Mouse (Mus musculus) CD8-positive naive resting alpha-beta T cell, adult 2 months (primary cell): ENCODE results near the gene Rbm15b.

Source experiments
- DNase-seq, 2 experiments: peaks; one replicate each; pipeline ENCODE4 v3.0.0; 2022; ENCODE audit warnings: low read depth in 2 of 2, low spot score in 2 of 2

Rbm15b gene

DNA sequence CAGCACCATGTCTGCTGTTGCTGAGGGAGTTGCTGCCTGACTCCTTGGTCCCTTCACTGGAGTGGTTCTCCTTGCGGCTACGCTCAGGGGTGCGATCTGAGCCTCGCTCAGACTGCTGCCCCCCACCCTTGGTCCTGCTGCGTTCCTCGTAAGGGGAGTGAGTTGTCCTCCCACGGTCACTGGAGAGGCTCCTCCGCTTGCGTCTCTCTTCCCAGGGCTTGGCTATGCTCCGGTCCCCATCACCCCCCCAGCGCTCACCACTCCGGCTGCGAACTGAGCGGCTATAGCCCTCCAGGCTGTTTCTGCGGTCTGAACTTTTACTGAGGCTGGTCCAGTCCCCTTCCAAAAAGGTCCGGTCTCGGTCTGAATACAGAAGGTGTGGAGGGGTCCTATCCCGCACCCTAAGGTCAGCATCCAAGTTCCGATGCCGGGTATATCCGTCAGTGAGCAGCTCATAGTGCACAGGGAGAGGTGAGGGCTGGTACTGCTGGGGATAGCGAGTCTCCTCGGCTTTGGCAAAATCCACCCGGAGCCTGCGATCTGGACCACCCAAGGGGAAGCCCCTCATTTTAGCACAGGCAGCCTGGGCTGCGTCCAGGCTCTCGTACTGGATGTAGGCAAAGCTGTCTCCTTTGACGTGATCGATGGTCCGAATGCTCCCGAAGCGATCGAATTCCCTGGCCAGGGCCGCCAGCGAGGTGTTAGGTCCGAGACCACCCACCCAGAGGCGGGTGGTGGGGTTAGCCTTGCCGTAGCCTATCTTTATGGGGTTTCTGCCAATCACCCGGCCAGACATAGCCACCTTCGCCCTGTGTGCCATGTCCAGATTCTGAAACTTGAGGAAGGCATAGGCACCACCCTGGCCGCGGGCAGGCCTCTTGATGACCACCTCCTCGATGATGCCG lies 2.0 kb downstream of the Rbm15b start:
- no peak for DNase-seq

DNA sequence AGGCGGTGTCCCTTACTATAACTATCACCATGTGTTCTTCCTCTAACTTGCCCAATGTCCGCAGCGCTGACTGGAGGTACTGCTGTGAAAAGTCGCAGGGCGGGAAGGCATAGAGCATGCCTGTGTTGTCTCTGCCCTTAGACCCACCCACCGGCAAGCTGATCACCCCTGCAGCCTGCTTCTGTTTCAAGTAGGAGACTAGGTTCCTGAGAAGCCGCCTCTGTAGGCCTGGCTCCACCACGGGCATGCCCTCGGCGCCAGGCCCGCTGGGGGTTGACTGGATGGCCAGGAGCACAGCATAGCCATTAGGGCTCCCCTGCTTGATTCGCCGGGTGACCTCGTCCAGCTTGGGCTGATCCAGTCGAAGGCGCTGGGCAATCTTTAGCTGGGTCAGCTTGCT lies 2.9 kb downstream of the Rbm15b start:
- no peak for DNase-seq

DNA sequence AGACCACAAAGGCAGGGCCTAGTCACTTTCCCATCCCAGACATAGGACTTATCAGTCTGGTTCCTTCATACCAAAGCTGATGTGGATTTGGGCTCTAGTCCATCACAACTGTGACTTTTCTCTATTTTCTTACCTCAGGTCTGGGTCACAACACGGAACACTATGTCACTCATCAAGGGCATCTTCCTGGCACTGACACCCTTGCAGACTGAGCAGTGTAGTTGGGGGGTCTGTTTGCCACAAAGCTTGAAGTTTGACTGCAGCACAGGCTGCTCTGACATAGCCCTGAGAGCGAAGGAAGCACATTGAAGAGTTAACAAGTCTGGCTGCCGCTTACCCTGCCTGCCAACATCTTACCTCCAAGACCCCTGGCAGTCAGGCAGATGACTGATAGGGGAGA lies 4.1 kb downstream of the Rbm15b start:
- no peak for DNase-seq

DNA sequence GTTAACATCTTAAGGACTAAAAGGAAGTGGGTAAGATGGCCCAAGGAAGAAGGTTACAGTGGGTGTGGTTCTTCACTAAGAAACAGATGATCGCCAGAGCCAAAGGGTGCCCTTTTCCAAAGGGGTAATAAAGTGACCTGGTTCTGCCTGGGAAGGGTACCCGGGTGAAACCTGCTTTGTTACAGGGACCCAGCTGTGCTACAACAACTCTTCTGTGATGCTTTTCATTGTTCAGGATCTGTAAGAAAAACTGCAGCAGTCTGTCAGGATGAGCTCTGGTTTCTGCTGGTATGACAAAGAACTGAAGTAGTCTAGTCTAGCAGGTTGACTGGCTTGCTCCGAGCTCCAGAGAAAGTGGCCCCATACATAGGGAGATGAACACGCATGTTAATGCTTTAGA lies 5.1 kb downstream of the Rbm15b start:
- no peak for DNase-seq

DNA sequence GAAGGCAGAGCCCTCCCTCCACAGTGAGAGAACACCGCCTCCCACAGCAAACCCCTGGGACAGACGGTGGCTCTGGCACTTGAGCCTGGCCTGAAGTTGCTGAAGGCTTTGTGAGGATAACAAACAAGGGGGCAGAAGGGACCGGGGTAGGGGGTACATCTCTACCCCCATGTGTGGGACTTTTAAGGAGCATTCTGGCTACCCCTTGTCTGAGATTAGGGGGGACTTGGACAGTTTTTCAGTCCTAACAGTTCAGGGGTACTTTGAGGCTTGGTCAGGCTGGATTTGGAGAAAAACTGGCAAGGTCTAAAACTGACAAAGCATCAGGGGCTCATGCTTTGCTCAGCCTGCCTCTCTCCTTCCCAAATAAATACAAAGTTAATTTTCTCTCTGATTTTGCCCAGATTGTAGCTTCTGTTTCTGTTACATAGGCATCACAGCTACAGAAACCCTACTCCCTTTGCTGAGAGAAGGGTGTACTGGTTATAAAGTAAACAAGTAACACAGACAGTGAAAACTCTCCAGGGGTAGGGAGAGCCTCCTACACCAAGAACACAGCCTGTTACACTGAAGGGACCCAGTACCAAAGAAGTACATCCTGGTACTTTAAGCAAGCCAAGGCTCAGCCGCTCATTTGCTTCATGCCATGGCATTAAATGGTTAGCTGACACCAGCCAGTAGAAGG lies 6.0 kb downstream of the Rbm15b start:
- no peak for DNase-seq

DNA sequence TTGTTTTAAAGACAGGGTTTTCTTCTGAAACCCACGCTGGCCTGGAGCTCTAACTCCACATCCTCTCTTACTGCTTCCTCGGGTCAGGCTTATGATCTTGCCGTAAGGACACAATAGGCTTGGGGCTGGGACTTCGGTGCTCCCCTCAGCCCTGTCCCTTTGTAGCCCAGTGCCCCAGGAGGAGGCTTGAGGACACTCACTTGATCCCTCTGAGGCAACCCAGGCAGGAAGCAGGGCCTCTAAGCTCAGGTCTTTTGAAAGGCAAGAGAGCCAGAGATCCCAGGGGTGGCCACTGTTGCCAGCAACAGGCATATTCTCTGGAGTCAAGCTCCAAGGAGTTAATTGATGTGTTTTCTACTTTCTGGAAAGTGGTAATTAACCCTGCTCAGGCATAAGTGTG lies 7.8 kb downstream of the Rbm15b start:
- no peak for DNase-seq

DNA sequence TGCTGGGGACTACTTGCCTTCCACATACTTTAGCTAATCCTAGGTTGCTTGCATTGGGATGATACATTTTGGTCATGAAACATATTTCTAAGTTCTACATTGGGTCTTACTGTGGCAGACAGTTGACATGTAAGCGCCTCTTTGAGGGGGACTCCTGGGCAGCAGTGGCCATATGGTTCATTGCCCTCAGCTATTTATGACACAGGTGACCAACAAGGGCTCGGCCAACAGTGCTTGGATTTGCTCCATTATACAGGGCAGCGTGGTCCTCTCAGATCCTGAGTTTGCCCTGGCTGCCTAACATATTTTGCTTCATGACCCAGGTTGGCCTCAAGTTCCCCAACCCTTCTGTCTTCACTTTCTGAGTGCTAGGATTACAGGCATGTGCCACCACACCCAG lies 10.6 kb downstream of the Rbm15b start:
- no peak for DNase-seq

DNA sequence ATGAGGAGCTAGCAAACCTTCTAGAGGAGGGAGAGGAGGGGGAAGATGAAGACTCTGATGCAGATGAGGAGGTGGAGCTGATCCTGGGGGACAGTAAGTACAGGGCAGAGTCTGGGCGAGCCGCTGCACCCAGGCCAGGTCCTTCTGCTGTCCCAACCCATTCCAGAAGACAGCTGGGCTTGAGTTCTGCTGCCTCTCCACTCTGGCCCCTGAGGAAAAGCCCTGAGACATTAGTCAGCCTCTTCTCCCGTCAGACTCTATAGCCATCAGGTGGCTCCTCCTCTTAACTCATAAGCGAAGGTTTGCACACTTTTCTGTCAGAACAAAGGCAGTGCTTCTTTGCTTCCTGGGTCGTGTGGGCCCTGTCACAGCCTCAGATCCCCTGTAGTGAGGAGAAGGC lies 13.0 kb downstream of the Rbm15b start:
- DNase-seq, result no peak

DNA sequence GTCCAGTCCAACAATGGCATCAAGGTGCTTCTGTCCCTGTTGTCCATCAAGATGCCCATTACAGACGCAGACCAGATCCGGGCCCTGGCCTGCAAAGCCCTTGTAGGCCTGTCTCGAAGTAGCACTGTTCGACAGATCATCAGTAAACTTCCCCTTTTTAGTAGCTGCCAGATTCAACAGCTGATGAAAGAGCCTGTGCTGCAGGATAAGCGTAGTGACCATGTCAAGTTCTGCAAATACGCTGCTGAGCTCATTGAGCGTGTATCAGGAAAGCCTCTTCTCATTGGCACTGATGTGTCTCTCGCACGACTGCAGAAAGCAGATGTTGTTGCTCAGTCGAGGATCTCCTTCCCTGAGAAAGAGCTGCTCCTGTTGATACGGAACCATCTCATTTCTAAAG lies 29.2 kb downstream of the Rbm15b start:
- DNase-seq, result no peak

DNA sequence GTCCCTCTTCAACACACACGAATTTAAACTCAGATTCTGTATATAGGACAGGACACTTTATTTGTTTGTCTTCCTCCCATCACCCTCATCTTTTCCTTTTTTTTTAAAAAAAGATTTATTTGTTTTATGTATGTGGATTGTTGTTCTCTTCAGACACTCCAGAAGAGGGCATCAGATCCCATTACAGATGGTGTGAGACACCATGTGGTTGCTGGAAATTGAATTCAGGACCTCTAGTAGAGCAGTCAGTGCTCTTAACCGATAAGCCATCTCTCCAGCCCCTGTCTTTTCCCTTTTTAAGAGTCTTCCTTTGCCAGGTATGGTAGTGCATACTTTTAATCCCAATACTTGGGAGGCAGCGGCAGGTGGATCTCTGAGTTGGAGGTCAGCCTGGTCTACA lies 30.6 kb downstream of the Rbm15b start:
- no peak for DNase-seq

DNA sequence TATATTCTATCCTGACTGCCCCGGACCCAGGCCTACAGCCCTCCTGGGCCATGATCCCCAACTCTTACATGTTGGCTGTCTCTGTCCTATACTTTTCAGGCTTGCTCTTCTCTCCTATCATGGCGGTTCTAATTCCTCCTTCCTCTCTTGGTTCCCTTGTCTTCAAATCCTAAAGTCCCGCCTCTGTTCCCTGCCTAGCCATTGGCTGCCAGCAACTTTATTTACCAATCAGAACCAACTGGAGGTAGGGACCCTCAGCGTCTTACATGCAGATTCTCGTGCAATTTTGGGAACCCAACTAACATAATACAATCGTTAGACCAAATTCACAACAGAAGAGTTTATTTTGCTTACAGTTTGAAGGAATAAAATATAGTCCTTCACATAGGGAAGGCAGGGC lies 44.4 kb downstream of the Rbm15b start:
- DNase-seq, result no peak

DNA sequence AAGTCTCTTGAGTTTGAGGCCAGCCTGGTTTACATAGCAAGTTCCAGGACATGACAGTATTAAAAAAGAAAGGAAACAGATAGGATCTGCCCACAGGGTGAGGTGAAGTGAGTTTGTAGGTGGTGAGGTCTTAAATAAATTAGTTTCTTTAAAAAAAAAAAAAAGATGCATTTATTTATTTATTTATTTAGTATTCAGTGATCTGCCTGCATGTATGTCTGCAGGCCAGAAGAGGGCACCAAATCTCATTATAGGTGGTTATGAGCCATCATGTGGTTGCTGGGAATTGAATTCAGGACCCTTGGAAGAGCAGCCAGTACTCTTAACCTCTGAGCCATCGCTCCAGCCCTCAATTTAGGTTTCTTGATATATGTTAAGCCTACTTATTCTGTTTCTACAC lies 46.7 kb downstream of the Rbm15b start:
- no peak for DNase-seq
